Comparison of ENCODE assay signal across 21 mouse cellular contexts in genomic region chr11:102442089-102442488, GRCm38 (mm10). TPM values are rescaled to one million over a fixed set of nuclear protein-coding genes. Genes with fewer than 3 reads are reported as not detected.
"Had no signal": no experiment of that assay in that cellular context is flagged by ENCODE, and none has a peak within 500 bp of the region (broad histone marks: within the 10 kb centered on the region; RNA-seq: fewer than 3 reads in every experiment).

No protein-coding gene starts in this region.

- H3K4me3 ChIP-seq: lung, embryonic 15.5 days; megakaryocyte, embryonic 14.5 days; midbrain, embryonic 12.5 days; neural tube, embryonic 13.5 days; neural tube, embryonic 15.5 days had no signal

- H3K27ac ChIP-seq: lung, embryonic 15.5 days; macrophage; midbrain, embryonic 12.5 days; neural tube, embryonic 13.5 days; neural tube, embryonic 15.5 days had no signal

- ATAC-seq: liver, postnatal 0 days; lung, postnatal 0 days had no signal

- DNase-seq: liver, postnatal 0 days; lung, adult 2 months; lung, postnatal 14 days; lung, postnatal 36 days; midbrain, embryonic 14.5 days; right cerebral cortex, adult 18-20 months; right cerebral cortex, postnatal 25 days; right cerebral cortex, postnatal 4 days; spleen, adult 18-20 months; thymus, adult 18-20 months; thymus, postnatal 14 days; thymus, postnatal 36 days had no signal

- H3K9ac ChIP-seq: liver, postnatal 0 days; lung, embryonic 15.5 days; midbrain, embryonic 12.5 days; neural tube, embryonic 13.5 days; neural tube, embryonic 15.5 days had no signal

- H3K9me3 ChIP-seq: lung, embryonic 15.5 days; midbrain, embryonic 12.5 days; neural tube, embryonic 13.5 days; neural tube, embryonic 15.5 days had no signal

- H3K27me3 ChIP-seq: neural tube, embryonic 15.5 days had no signal

- H3K4me2 ChIP-seq: lung, embryonic 15.5 days; midbrain, embryonic 12.5 days; neural tube, embryonic 13.5 days; neural tube, embryonic 15.5 days had no signal

RNA-seq across cellular contexts. Expression of gene Fam171a2, which starts 5.4 kb away (rescaled TPM):
- total RNA-seq: monocyte, adult 5-6 weeks had no signal
- polyA plus RNA-seq: macrophage had no signal

RNA-seq across cellular contexts. Expression of gene Rundc3a, which starts 48.9 kb away (rescaled TPM):
- total RNA-seq: megakaryocyte progenitor cell, adult 5-6 weeks; monocyte, adult 5-6 weeks had no signal
